Mouse (Mus musculus): ENCODE measurements around the gene Adat1.

Adat1 gene

DNA sequence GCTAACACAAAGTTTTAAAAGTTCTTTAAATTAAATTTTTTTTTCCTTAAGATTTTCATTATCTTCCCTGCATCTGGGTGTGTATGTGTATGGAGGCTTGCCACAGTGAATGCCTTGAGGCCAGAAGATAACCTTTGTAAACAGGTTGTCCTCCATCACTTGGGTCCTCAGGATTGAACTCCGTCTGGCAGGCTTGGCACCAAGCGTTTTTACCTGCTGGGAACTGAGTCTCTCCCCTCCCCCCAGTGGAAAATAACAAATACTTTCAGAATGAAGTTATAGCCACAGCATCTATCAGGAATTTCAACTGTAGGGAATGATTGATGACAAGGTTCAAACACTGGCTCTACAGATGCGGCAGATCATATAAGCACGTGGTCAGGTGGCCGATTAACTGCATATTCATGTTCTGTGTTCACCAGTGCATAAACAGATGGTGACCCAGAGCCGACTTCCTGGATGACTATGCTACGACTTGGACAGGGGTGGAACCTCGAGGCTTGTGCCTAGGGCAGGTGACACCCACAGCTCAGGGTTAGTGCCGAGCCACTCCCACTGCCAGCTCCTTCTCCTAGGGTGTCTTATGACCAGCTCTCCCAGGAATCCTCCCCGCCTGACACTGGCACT is 52.5 kb downstream of the Adat1 start:
- CTCF ChIA-PET = no interaction called here

DNA sequence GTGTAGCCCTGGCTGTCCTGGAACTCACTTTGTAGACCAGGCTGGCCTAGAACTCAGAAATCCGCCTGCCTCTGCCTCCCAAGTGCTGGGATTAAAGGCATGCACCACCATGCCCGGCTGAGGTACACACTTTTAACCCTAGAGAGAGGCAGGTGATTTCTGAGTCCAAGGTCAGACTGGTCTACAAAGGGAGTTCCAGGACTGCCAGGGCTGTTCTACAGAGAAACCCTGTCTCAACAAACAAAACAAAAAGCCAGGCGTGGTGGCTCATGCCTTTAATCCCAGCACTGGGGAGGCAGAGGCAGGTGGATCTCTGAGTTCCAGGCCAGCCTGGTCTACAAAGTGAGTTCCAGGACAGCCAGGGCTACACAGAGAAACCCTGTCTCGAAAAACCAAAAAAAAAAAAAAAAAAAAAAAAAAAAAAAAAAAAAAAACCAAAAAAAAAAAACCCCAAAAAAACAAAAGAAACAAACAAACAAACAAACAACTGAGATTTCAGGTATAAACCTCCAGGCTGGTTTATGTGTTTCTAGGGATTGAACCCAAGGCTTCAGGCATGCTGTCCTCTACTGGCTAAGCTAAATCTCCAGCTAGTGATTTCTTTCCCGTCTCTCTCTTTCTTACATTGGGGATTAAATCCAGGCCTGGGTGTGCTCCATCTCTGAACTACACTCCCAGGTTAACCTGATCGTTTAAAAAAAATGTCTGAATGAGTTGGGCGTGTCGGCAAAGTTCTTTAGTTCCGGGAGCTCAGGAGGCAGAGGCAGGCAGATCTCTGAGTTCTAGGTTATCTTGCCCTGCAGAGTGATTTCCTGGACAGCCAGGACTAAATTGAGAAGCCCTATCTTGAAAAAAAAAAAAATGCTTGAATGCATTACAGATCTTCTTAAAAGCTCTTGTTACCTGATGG is 53.8 kb downstream of the Adat1 start:
- CTCF ChIA-PET = interaction anchor here (0.7 to 0.8 kb wide), 2 partner anchors 368 to 961 kb away, joined by 3 to 4 read pairs; no protein-coding TSS in a partner anchor

- CTCF ChIA-PET = no interaction called here
These were observed 54.9 kb downstream of the Adat1 start for GRCm38 (mm10) chr8:111937184-111937583.

DNA sequence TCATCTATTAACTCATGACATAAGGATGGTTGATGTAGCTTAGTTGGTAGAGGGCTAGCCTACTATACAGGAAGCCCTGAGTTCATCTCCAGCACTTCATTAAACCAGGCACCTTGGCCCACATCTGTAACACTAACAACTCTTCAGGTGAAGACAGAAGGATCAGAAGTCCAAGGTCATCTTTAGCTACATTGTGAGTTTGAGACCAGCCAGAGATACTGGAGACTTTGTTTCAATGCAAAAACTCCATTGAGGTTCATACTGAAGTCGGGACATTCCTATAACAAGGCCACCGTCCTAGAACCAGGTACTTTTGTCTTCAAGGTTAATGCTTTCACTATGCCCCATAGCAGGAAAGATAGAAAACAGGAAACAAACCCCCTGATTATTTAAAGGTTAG is 57.9 kb downstream of the Adat1 start:
- CTCF ChIA-PET = interaction anchor here (1.1 kb wide), 1 partner anchor 53 kb away, joined by 4 read pairs; no protein-coding TSS in a partner anchor

DNA sequence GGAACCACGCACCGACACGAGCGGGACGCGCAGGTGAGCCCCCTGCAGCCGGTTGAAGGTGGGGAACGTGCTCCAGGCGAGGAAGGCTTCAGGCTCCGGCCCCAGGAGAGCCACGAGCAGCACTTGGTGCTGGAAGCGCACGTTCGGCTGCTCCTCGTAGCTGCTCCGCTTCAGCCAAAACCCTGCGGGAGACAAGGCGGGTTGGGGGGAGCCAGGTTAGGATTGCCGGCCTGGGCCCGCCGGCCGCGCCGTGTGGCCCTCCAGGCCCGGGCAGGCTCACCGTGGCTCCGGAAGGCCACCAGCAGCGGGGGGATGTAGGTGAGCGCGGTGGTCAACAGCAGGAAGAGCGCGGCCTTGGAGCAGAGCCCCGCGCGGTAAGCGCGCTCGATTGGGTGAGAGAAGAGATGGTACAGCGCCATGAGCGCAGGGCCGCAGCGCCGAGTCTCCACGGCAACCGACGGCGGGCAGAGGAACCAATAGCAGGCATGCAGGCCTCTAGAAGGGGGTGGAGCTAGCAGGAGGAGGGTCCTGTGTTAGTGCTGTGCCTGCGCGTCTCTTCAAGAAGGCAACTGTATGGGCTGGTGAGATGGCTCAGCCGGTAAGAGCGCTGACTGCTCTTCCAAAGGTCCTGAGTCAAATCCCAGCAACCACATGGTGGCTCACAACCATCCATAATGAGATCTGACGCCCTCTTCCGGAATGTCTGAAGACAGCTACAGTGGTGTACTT is 58.6 kb downstream of the Adat1 start, which contains the start of gene Tmem231:
Gene Tmem231 (minus strand): TSS at position 534 of the 729 bp plus-strand sequence.
- CTCF ChIA-PET = interaction anchor here (1.1 kb wide), 1 partner anchor 52 kb away, joined by 4 read pairs; no protein-coding TSS in a partner anchor

DNA sequence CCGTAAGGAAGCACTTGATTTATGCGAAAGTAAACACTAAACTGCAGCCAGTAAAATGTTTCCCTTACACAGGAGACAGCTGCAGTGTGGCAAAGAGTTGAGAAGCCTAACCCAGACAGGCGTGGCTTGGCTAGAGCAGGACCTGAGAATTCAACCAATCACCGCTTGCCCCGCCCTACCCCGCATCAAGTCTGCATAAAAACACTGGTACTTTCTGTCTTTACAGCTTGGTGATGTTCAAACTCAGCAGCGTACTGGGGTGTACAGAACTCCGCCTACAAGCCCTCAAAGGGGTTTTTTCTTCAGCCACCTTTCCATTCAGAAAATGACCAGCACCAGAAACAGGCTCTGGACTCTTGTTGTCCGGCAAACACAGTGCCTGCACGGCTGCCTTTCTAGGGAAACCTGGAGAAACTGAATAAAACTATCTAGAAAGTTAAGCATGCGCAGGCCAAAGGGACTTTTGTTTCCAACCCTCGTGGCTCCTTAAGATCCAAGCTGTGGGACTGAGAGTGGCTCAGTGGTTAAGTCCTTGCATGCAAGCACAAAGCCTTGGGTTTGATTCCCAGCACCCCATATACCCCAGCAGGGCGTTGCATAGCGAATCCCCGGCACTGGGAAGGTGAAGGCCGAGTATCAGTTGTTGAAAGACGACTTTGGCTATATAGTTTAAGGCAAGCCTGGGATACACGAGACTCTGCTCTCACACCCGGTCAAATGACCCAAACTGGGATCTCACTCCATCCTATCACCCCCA is 59.3 kb downstream of the Adat1 start:
- CTCF ChIA-PET = interaction anchor here (1.1 kb wide), 1 partner anchor 59 kb away, joined by 6 read pairs; the partner anchor contains the start of gene Adat1

DNA sequence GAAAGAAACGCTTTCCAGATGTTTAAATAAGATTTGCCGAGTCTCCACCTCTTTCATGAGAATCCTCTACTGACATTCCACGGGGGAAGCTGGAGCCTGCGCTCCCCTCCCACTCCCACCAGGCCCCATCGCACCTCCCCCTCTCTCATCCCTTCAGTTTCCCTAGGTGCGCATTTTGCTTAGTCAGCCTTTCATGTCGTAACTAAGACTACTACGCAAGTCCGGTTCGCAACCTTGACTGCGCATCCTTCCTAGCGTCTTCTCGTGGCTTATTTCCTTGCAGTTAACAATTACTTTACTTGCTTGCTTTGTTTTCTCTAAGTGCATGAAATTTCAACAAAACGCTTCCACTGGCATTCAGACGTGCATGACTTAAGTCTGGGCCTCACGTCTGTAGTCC is 60.4 kb downstream of the Adat1 start:
- CTCF ChIA-PET = interaction anchor here (0.7 to 1.1 kb wide), 2 partner anchors 60 to 106 kb away, joined by 4 to 6 read pairs; partner anchors contain the start of gene Adat1

DNA sequence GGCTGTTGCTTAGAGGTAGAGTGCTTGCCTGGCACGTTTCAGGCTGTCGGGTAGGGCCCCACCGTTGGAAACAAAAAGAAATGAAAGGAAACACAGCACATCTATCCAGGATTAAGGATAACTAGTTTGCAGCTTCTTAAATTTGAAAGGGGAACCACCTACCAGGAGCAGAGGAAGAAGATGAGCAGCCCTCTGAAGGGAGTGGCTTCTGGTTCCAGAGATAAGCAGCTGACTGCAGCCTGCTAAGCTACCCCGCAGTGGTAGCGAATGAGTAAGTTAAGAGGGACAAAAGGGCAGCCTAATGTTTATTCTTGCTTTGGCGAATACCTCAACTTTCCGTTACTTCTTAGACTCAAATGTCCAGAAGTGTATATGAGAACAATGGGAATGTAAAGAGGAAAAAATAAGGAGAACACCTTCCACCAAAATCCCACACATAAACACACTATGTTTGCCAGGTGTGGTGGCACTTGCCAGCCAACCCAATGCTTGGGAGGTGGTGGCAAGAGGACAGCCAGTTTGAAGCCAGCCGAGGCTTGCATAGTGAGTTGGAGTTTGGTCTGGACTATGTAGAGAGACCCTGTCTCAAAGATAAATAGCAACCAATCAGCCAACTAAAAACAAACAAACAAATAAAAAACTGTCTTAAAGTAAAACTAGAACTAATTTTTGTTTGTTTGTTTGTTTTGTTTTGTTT is 62.3 kb downstream of the Adat1 start:
- CTCF ChIA-PET = no interaction called here

DNA sequence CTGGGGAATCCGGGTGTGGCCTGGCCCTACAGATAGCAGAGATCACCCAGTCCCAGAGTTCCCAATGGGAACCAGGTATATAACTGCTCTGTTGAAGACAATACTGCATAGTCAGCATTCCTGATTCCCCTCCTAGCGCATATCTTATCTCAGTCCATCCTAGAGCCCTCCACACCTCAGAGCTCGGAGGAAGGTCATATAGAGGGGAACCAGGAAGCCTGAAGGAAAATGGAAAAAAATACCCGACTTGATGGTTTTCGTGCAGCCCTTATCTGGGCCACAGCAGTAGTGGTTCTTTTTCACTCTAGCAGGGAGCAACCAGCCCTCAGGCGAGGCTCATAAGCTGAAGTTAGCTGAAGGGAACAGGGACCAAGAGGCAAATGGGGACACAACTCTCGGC is 67.1 kb downstream of the Adat1 start:
- CTCF ChIA-PET = no interaction called here

DNA sequence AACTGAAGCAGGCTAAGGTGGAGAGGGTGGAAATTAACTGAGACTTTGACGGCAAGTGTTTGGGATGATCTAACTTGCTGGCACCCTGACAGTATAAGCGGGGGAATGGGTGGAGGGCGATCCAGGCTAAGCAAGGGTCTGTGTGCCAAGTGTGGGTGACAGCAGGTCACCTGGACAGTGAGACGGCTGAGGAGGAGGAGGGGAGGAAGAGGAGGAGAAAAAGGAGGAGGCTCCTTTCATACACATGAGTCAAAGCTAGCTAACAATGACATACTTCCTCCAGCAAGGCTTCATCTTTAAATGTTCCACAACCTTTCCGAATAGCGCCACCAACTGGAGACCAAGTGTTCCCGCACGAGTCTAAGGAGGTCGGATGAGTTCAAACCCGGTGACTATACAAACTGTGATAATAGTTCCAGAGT is 68.7 kb downstream of the Adat1 start:
- CTCF ChIA-PET = no interaction called here

GRCm38 (mm10) chr8:111920971-111921370 is 71.1 kb downstream of the Adat1 start:
- CTCF ChIA-PET = no interaction called here

- CTCF ChIA-PET = interaction anchor here (0.7 kb wide), 1 partner anchor 48 kb away, joined by 4 read pairs; no protein-coding TSS in a partner anchor
These were observed 72.4 kb downstream of the Adat1 start for GRCm38 (mm10) chr8:111919663-111920062.

All from spleen, embryonic (tissue).